Mouse (Mus musculus) liver, embryonic 15.5 days (tissue): ENCODE measurements around the gene Retreg3. TPM values are rescaled to one million over a fixed set of nuclear protein-coding genes. Genes with fewer than 3 reads are reported as not detected.
"Not testable (repeated sequence)": the region's sequence is repeated elsewhere in the genome, so short reads cannot be mapped to it uniquely, and the experiment has no call there.

Experiments
- ATAC-seq: fragments of 200-750 bp; cut with Nextera tagmentation; 2 replicates; pipeline ENCODE4 v1.8.0; 2017; ENCODE audit warnings: moderate number of reproducible peaks, mild to moderate bottlenecking, moderate library complexity; ENCODE audit not compliant: insufficient read depth
- H3K27ac ChIP-seq: fragments of 300-500 bp; sonication (generic); replicated peaks from 2 replicates; pipeline ENCODE4 v1.5.1; 2015; ENCODE audit warnings: mild to moderate bottlenecking, inconsistent platforms
- H3K27me3 ChIP-seq: fragments of 300-500 bp; sonication (generic); 2 replicates; pipeline ENCODE4 v1.6.1; 2015; ENCODE audit warnings: mild to moderate bottlenecking, inconsistent platforms
- H3K36me3 ChIP-seq: fragments of 300-500 bp; sonication (generic); replicated peaks from 2 replicates; pipeline ENCODE4 v1.6.1; 2015; ENCODE audit warnings: moderate library complexity, mild to moderate bottlenecking, inconsistent platforms
- H3K4me1 ChIP-seq: fragments of 300-500 bp; sonication (generic); replicated peaks from 2 replicates; pipeline ENCODE4 v1.6.1; 2015; ENCODE audit warnings: inconsistent platforms
- H3K4me2 ChIP-seq: fragments of 300-500 bp; sonication (generic); 2 replicates; pipeline ENCODE4 v1.6.1; 2015; ENCODE audit warnings: moderate library complexity, mild to moderate bottlenecking, inconsistent platforms
- H3K4me3 ChIP-seq: fragments of 300-500 bp; sonication (generic); replicated peaks from 2 replicates; pipeline ENCODE4 v1.5.1; 2015; ENCODE audit warnings: mild to moderate bottlenecking, inconsistent platforms
- H3K9ac ChIP-seq: fragments of 300-500 bp; sonication (generic); 2 replicates; pipeline ENCODE4 v1.6.1; 2015; ENCODE audit warnings: moderate library complexity, mild to moderate bottlenecking, inconsistent platforms
- H3K9me3 ChIP-seq: fragments of 300-500 bp; sonication (generic); replicated peaks from 2 replicates; pipeline ENCODE4 v1.6.1; 2016; ENCODE audit warnings: inconsistent platforms
- WGBS: fragments of 180-500 bp; shearing (Covaris S2); methylation state at CpG from one replicate; pipeline ENCODE4 v1.1.7; 2015; ENCODE audit warnings: mixed read lengths; ENCODE audit not compliant: insufficient replicate concordance; 5-methylcytosine and 5-hydroxymethylcytosine counted together
- polyA plus RNA-seq: library from polyadenylated mRNA; unstranded; fragments of >200 nt; fragmentation: Nextera tagmentation; extraction: Ambion mirVana; gene quantifications from 2 replicates; pipeline ENCODE4 v1.2.1, GENCODE M21; 2015

Gene Retreg3
- polyA plus RNA-seq, 1 experiment from 2014 or later: 13.6 TPM

- Histone ChIP-seq H3K36me3 (peaks cover 8% of the 10 kb centered on the region), H3K4me1 (peaks cover 10% of the 10 kb centered on the region), H3K9ac (no peak overlapping the region), H3K27ac (no peak overlapping the region), H3K27me3 (peaks cover 6% of the 10 kb centered on the region), H3K9me3 (no peaks in the 10 kb centered on the region), H3K4me2 (no peak overlapping the region), H3K4me3 (no peak overlapping the region)
- 56% methylated on average over 2 of the region's 2 CpGs for WGBS
- no peak for ATAC-seq
These were observed 11.5 kb upstream of the Retreg3 start for GRCm38 (mm10) chr11:101131187-101131586.

- Histone ChIP-seq H3K27ac (no peak overlapping the region), H3K4me2 (no peak overlapping the region), H3K9ac (no peak overlapping the region), H3K4me1 (peaks cover 10% of the 10 kb centered on the region), H3K4me3 (no peak overlapping the region), H3K36me3 (peaks cover 18% of the 10 kb centered on the region), H3K27me3 (no peaks in the 10 kb centered on the region; the same call in 1 of the 2 replicates), H3K9me3 (no peaks in the 10 kb centered on the region)
- WGBS: 36% methylated on average over 18 of the region's 18 CpGs
- no peak for ATAC-seq
These were observed 10.5 kb upstream of the Retreg3 start for GRCm38 (mm10) chr11:101130056-101130756.

- ATAC-seq: no peak
- WGBS: 76% methylated on average over 11 of the region's 11 CpGs
- Histone ChIP-seq H3K36me3 (peaks cover 26% of the 10 kb centered on the region), H3K9ac (no peak overlapping the region), H3K27me3 (no peaks in the 10 kb centered on the region; the same call in 1 of the 2 replicates), H3K4me1 (peaks cover 10% of the 10 kb centered on the region), H3K9me3 (no peaks in the 10 kb centered on the region), H3K4me3 (no peak overlapping the region), H3K27ac (no peak overlapping the region), H3K4me2 (no peak overlapping the region)
These were observed 9.4 kb upstream of the Retreg3 start for GRCm38 (mm10) chr11:101128996-101129577.

- Histone ChIP-seq H3K4me3 (no peak overlapping the region), H3K27ac (no peak overlapping the region), H3K9ac (no peak overlapping the region), H3K4me1 (peaks cover 10% of the 10 kb centered on the region), H3K27me3 (no peaks in the 10 kb centered on the region), H3K36me3 (peaks cover 45% of the 10 kb centered on the region), H3K4me2 (no peak overlapping the region), H3K9me3 (no peaks in the 10 kb centered on the region)
- 75% methylated on average over 1 of the region's 1 CpGs for WGBS
- no peak for ATAC-seq
These were observed 7.4 kb upstream of the Retreg3 start for GRCm38 (mm10) chr11:101127075-101127474.

- WGBS: 92% methylated on average over 9 of the region's 9 CpGs
- not testable (repeated sequence) for ATAC-seq, H3K4me2 ChIP-seq, H3K27ac ChIP-seq, H3K27me3 ChIP-seq, H3K9me3 ChIP-seq, H3K4me3 ChIP-seq, H3K9ac ChIP-seq
- Histone ChIP-seq H3K36me3 (peaks cover 45% of the 10 kb centered on the region), H3K4me1 (peaks cover 15% of the 10 kb centered on the region)
These were observed 5.3 kb upstream of the Retreg3 start for GRCm38 (mm10) chr11:101125008-101125407.

GRCm38 (mm10) chr11:101124494-101124893 lies 4.8 kb upstream of the Retreg3 start:
- H3K36me3 ChIP-seq: peaks cover 45% of the 10 kb centered on the region
- ATAC-seq: not testable (repeated sequence)

GRCm38 (mm10) chr11:101120545-101121188 lies 974 bp upstream of the Retreg3 start:
- Histone ChIP-seq H3K4me3 (peak overlapping the region; percentile 93), H3K4me2 (peak overlapping the region; percentile 99), H3K27me3 (no peaks in the 10 kb centered on the region), H3K27ac (peak overlapping the region; percentile 97), H3K4me1 (peaks cover 42% of the 10 kb centered on the region), H3K36me3 (peaks cover 49% of the 10 kb centered on the region), H3K9me3 (no peaks in the 10 kb centered on the region), H3K9ac (peak overlapping the region; percentile 85)
- 21% methylated on average over 19 of the region's 19 CpGs for WGBS
- ATAC-seq: no peak

More at GRCm38 (mm10) chr11:101124494-101124893, 4.8 kb upstream of the Retreg3 start:
- H3K27ac ChIP-seq, H3K4me3 ChIP-seq, H3K27me3 ChIP-seq, H3K4me2 ChIP-seq, H3K9ac ChIP-seq, H3K9me3 ChIP-seq: not testable (repeated sequence)
- 85% methylated on average over 8 of the region's 8 CpGs for WGBS
- peaks cover 16% of the 10 kb centered on the region for H3K4me1 ChIP-seq

GRCm38 (mm10) chr11:101119131-101119760 lies 447 bp downstream of the Retreg3 start:
- no peaks in the 10 kb centered on the region for H3K27me3 ChIP-seq
- peaks cover 49% of the 10 kb centered on the region for H3K4me1 ChIP-seq
- peak; percentile 77 for ATAC-seq
- H3K36me3 ChIP-seq: peaks cover 39% of the 10 kb centered on the region
- peak overlapping the region; percentile 97 for H3K27ac ChIP-seq
- H3K9me3 ChIP-seq: no peaks in the 10 kb centered on the region
- peak overlapping the region; percentile 80 for H3K4me2 ChIP-seq
- H3K4me3 ChIP-seq: peak overlapping the region; percentile 93
- H3K9ac ChIP-seq: peak overlapping the region; percentile 96
- WGBS: under 1% methylated on average over 39 of the region's 39 CpGs

GRCm38 (mm10) chr11:101118105-101118504 lies 1.6 kb downstream of the Retreg3 start:
- Histone ChIP-seq H3K4me1 (peaks cover 49% of the 10 kb centered on the region), H3K4me2 (peak overlapping the region; percentile 80), H3K27ac (peak overlapping the region; percentile 97), H3K27me3 (no peaks in the 10 kb centered on the region), H3K9me3 (no peaks in the 10 kb centered on the region), H3K36me3 (peaks cover 33% of the 10 kb centered on the region), H3K4me3 (peak overlapping the region; percentile 93), H3K9ac (peak overlapping the region; percentile 96)
- WGBS: 15% methylated on average over 4 of the region's 4 CpGs
- no peak for ATAC-seq

- Histone ChIP-seq H3K27me3 (no peaks in the 10 kb centered on the region), H3K9me3 (no peaks in the 10 kb centered on the region), H3K9ac (no peak overlapping the region), H3K4me2 (no peak overlapping the region), H3K36me3 (peaks cover 32% of the 10 kb centered on the region), H3K4me1 (peaks cover 49% of the 10 kb centered on the region), H3K4me3 (no peak overlapping the region), H3K27ac (0 out of 2 replicates have a peak overlapping the region, but pooled peaks have one; percentile 1)
- WGBS: 73% methylated on average over 2 of the region's 2 CpGs
- no peak for ATAC-seq
These were observed 4.1 kb downstream of the Retreg3 start for GRCm38 (mm10) chr11:101115564-101115963.

GRCm38 (mm10) chr11:101112186-101112585 lies 7.5 kb downstream of the Retreg3 start:
- no peak overlapping the region for H3K27ac ChIP-seq
- ATAC-seq: no peak
- H3K27me3 ChIP-seq: no peaks in the 10 kb centered on the region
- H3K4me2 ChIP-seq: no peak overlapping the region
- 83% methylated on average over 3 of the region's 3 CpGs for WGBS
- H3K9ac ChIP-seq: no peak overlapping the region
- peaks cover 39% of the 10 kb centered on the region for H3K36me3 ChIP-seq
- H3K4me1 ChIP-seq: peaks cover 32% of the 10 kb centered on the region
- H3K4me3 ChIP-seq: no peak overlapping the region
- H3K9me3 ChIP-seq: no peaks in the 10 kb centered on the region
